Mouse (Mus musculus): ENCODE measurements around the gene Nf1. TPM values are rescaled to one million over a fixed set of nuclear protein-coding genes. Genes with fewer than 3 reads are reported as not detected.

Nf1 gene
- 14.5 and 14.8 TPM in 2 replicates for polyA plus RNA-seq (2014; fragmentation: Nextera tagmentation; extraction: Ambion mirVana)

- H3K4me1 ChIP-seq (ENCODE audit: control insufficient read depth, insufficient read depth, low read length): peaks cover 12% of the 10 kb centered on the region; the same call in 1 of the 2 replicates
- peak within 1 kb of the TSS; percentile 76 for H3K4me2 ChIP-seq (replicated peaks; ENCODE audit: low read depth, low read length)
- no peaks in the 10 kb centered on the region for H3K27me3 ChIP-seq (ENCODE audit: control insufficient read depth, insufficient read depth, low read length)
- H3K4me3 ChIP-seq (ENCODE audit: low read length): peak within 1 kb of the TSS; percentile 94
- peak within 1 kb of the TSS; percentile 91 for H3K27ac ChIP-seq (ENCODE audit: low read depth, low read length)
- under 1% methylated on average over 47 of the region's 49 CpGs for WGBS
- peaks cover 4% of the 10 kb centered on the region; the same call in 1 of the 2 replicates for H3K9me3 ChIP-seq (ENCODE audit: control insufficient read depth, low read length)
- peak within 1 kb of the TSS; percentile 96 for H3K9ac ChIP-seq (ENCODE audit: low read depth, low read length)
- no peaks in the 10 kb centered on the region; the same call in 1 of the 2 replicates for H3K36me3 ChIP-seq (ENCODE audit: control insufficient read depth, insufficient read depth, low read length)
- peak; percentile 95 for ATAC-seq (ENCODE audit: low FRiP score, low TSS enrichment)
These were observed at the start of gene Nf1 for GRCm38 (mm10) chr11:79339234-79339807. TSS of gene Nf1 (plus strand) at chr11:79339693.

- no peak overlapping the region for H3K4me3 ChIP-seq (ENCODE audit: low read length)
- no peak overlapping the region for H3K9ac ChIP-seq (ENCODE audit: low read depth, low read length)
- WGBS: 50% methylated on average over 2 of the region's 2 CpGs
- no peak overlapping the region for H3K4me2 ChIP-seq (replicated peaks; ENCODE audit: low read depth, low read length)
- H3K9me3 ChIP-seq (ENCODE audit: control insufficient read depth, low read length): no peaks in the 10 kb centered on the region
- H3K4me1 ChIP-seq (ENCODE audit: control insufficient read depth, insufficient read depth, low read length): peaks cover 49% of the 10 kb centered on the region
- ATAC-seq (ENCODE audit: low FRiP score, low TSS enrichment): no peak
- no peaks in the 10 kb centered on the region for H3K36me3 ChIP-seq (ENCODE audit: control insufficient read depth, insufficient read depth, low read length)
- no peaks in the 10 kb centered on the region for H3K27me3 ChIP-seq (ENCODE audit: control insufficient read depth, insufficient read depth, low read length)
- peak overlapping the region; percentile 56; the same call in 1 of the 2 replicates for H3K27ac ChIP-seq (ENCODE audit: low read depth, low read length)
These were observed 49.0 kb upstream of the Nf1 start for GRCm38 (mm10) chr11:79290473-79290872.

GRCm38 (mm10) chr11:79291651-79292050 lies 47.8 kb upstream of the Nf1 start:
- H3K9ac ChIP-seq (ENCODE audit: low read depth, low read length): no peak overlapping the region
- 34% methylated on average over 5 of the region's 5 CpGs for WGBS

GRCm38 (mm10) chr11:79292130-79292529 lies 47.4 kb upstream of the Nf1 start:
- Histone ChIP-seq H3K4me3 (ENCODE audit: low read length) (no peak overlapping the region), H3K4me1 (ENCODE audit: control insufficient read depth, insufficient read depth, low read length) (peaks cover 44% of the 10 kb centered on the region), H3K9me3 (ENCODE audit: control insufficient read depth, low read length) (no peaks in the 10 kb centered on the region), H3K9ac (ENCODE audit: low read depth, low read length) (no peak overlapping the region), H3K27me3 (ENCODE audit: control insufficient read depth, insufficient read depth, low read length) (no peaks in the 10 kb centered on the region), H3K4me2 (replicated peaks; ENCODE audit: low read depth, low read length) (no peak overlapping the region), H3K27ac (ENCODE audit: low read depth, low read length) (peak overlapping the region; percentile 56; the same call in 1 of the 2 replicates), H3K36me3 (ENCODE audit: control insufficient read depth, insufficient read depth, low read length) (no peaks in the 10 kb centered on the region)
- 28% methylated on average over 3 of the region's 3 CpGs for WGBS
- ATAC-seq (ENCODE audit: low FRiP score, low TSS enrichment): peak; percentile 58

More at GRCm38 (mm10) chr11:79291651-79292050, 47.8 kb upstream of the Nf1 start:
- Histone ChIP-seq H3K4me3 (ENCODE audit: low read length) (no peak overlapping the region), H3K4me2 (replicated peaks; ENCODE audit: low read depth, low read length) (no peak overlapping the region), H3K27me3 (ENCODE audit: control insufficient read depth, insufficient read depth, low read length) (no peaks in the 10 kb centered on the region), H3K4me1 (ENCODE audit: control insufficient read depth, insufficient read depth, low read length) (peaks cover 46% of the 10 kb centered on the region), H3K36me3 (ENCODE audit: control insufficient read depth, insufficient read depth, low read length) (no peaks in the 10 kb centered on the region), H3K27ac (ENCODE audit: low read depth, low read length) (peak overlapping the region; percentile 56; the same call in 1 of the 2 replicates), H3K9me3 (ENCODE audit: control insufficient read depth, low read length) (no peaks in the 10 kb centered on the region)
- ATAC-seq (ENCODE audit: low FRiP score, low TSS enrichment): no peak

- Histone ChIP-seq H3K27ac (ENCODE audit: low read depth, low read length) (peak overlapping the region; percentile 47; the same call in 1 of the 2 replicates), H3K9ac (ENCODE audit: low read depth, low read length) (no peak overlapping the region), H3K4me3 (ENCODE audit: low read length) (no peak overlapping the region), H3K4me1 (ENCODE audit: control insufficient read depth, insufficient read depth, low read length) (peaks cover 35% of the 10 kb centered on the region), H3K9me3 (ENCODE audit: control insufficient read depth, low read length) (no peaks in the 10 kb centered on the region), H3K27me3 (ENCODE audit: control insufficient read depth, insufficient read depth, low read length) (no peaks in the 10 kb centered on the region), H3K4me2 (replicated peaks; ENCODE audit: low read depth, low read length) (no peak overlapping the region), H3K36me3 (ENCODE audit: control insufficient read depth, insufficient read depth, low read length) (no peaks in the 10 kb centered on the region)
- WGBS: 90% methylated on average over 3 of the region's 3 CpGs
- ATAC-seq (ENCODE audit: low FRiP score, low TSS enrichment): no peak
These were observed 46.5 kb upstream of the Nf1 start for GRCm38 (mm10) chr11:79293025-79293424.

GRCm38 (mm10) chr11:79293971-79294370 lies 45.5 kb upstream of the Nf1 start:
- ATAC-seq (ENCODE audit: low FRiP score, low TSS enrichment): peak; percentile 87
- 9% methylated on average over 1 of the region's 1 CpGs for WGBS
- H3K4me2 ChIP-seq (replicated peaks; ENCODE audit: low read depth, low read length): no peak overlapping the region
- H3K4me3 ChIP-seq (ENCODE audit: low read length): no peak overlapping the region
- H3K9me3 ChIP-seq (ENCODE audit: control insufficient read depth, low read length): no peaks in the 10 kb centered on the region
- H3K27me3 ChIP-seq (ENCODE audit: control insufficient read depth, insufficient read depth, low read length): no peaks in the 10 kb centered on the region
- no peak overlapping the region for H3K9ac ChIP-seq (ENCODE audit: low read depth, low read length)
- no peaks in the 10 kb centered on the region for H3K36me3 ChIP-seq (ENCODE audit: control insufficient read depth, insufficient read depth, low read length)
- H3K4me1 ChIP-seq (ENCODE audit: control insufficient read depth, insufficient read depth, low read length): peaks cover 25% of the 10 kb centered on the region
- H3K27ac ChIP-seq (ENCODE audit: low read depth, low read length): peak overlapping the region; percentile 76

GRCm38 (mm10) chr11:79296167-79296566 lies 43.3 kb upstream of the Nf1 start:
- ATAC-seq (ENCODE audit: low FRiP score, low TSS enrichment): no peak
- Histone ChIP-seq H3K27ac (ENCODE audit: low read depth, low read length) (no peak overlapping the region), H3K4me3 (ENCODE audit: low read length) (no peak overlapping the region), H3K36me3 (ENCODE audit: control insufficient read depth, insufficient read depth, low read length) (no peaks in the 10 kb centered on the region), H3K4me2 (replicated peaks; ENCODE audit: low read depth, low read length) (no peak overlapping the region), H3K4me1 (ENCODE audit: control insufficient read depth, insufficient read depth, low read length) (peaks cover 12% of the 10 kb centered on the region; the same call in 1 of the 2 replicates), H3K9ac (ENCODE audit: low read depth, low read length) (no peak overlapping the region), H3K9me3 (ENCODE audit: control insufficient read depth, low read length) (no peaks in the 10 kb centered on the region), H3K27me3 (ENCODE audit: control insufficient read depth, insufficient read depth, low read length) (no peaks in the 10 kb centered on the region)
- WGBS: 34% methylated on average over 1 of the region's 1 CpGs

GRCm38 (mm10) chr11:79296856-79297491 lies 42.5 kb upstream of the Nf1 start, which contains the start of gene Gm9964:
TSS of gene Gm9964 (minus strand) at chr11:79296906.
- Histone ChIP-seq H3K9ac (ENCODE audit: low read depth, low read length) (no peak within 1 kb of the TSS), H3K4me2 (replicated peaks; ENCODE audit: low read depth, low read length) (no peak within 1 kb of the TSS), H3K4me3 (ENCODE audit: low read length) (no peak within 1 kb of the TSS), H3K9me3 (ENCODE audit: control insufficient read depth, low read length) (no peaks in the 10 kb centered on the region), H3K27me3 (ENCODE audit: control insufficient read depth, insufficient read depth, low read length) (no peaks in the 10 kb centered on the region), H3K36me3 (ENCODE audit: control insufficient read depth, insufficient read depth, low read length) (no peaks in the 10 kb centered on the region), H3K27ac (ENCODE audit: low read depth, low read length) (0 out of 2 replicates have a peak within 1 kb of the TSS, but pooled peaks have one; percentile 24), H3K4me1 (ENCODE audit: control insufficient read depth, insufficient read depth, low read length) (peaks cover 4% of the 10 kb centered on the region; the same call in 1 of the 2 replicates)
- 38% methylated on average over 5 of the region's 5 CpGs for WGBS
- ATAC-seq (ENCODE audit: low FRiP score, low TSS enrichment): no peak

All from kidney, embryonic 14.5 days (tissue).